Mouse (Mus musculus) layer of hippocampus, adult 18-20 months (tissue): ENCODE data around the gene Cox7b. TPM values are rescaled to one million over a fixed set of nuclear protein-coding genes. Genes with fewer than 3 reads are reported as not detected.

ENCODE experiments used
- total RNA-seq, 2 experiments: library from RNA; stranded (reverse); gene quantifications; 2 replicates each; pipeline ENCODE4 v1.2.3; 2021

The Cox7b gene
- total RNA-seq, 2 experiments from 2014 or later: 283 to 286 TPM

Other genes with a start within 250 kb of the Cox7b start
- gene Atrx, start 86.3 kb upstream of the Cox7b start, total RNA-seq: 100 to 1,000 TPM; 152 to 168 TPM
- gene Magt1, start 3.8 kb upstream of the Cox7b start, total RNA-seq: 10 to 100 TPM; 13.9 to 15.8 TPM
- gene Atp7a, start 11.6 kb downstream of the Cox7b start, total RNA-seq: 1 to 10 TPM; 6.8 to 7.8 TPM
- gene Tlr13, start 127.5 kb downstream of the Cox7b start, total RNA-seq: 1 to 10 TPM; 1.4 to 1.6 TPM
- gene Pgk1, start 171.4 kb downstream of the Cox7b start, total RNA-seq: 100 to 1,000 TPM; 432 to 469 TPM
- 10 to 100 TPM; 25.5 to 27.2 TPM for gene Taf9b, start 205.5 kb downstream of the Cox7b start, total RNA-seq
- gene Fnd3c2, start 239.7 kb downstream of the Cox7b start, total RNA-seq: not detected